Mouse (Mus musculus): ENCODE data around the gene Jakmip3. TPM values are rescaled to one million over a fixed set of nuclear protein-coding genes. Genes with fewer than 3 reads are reported as not detected.

Jakmip3 gene
- total RNA-seq, 2 experiments from 2014 or later = 0.27 TPM; not detected in 1

DNA sequence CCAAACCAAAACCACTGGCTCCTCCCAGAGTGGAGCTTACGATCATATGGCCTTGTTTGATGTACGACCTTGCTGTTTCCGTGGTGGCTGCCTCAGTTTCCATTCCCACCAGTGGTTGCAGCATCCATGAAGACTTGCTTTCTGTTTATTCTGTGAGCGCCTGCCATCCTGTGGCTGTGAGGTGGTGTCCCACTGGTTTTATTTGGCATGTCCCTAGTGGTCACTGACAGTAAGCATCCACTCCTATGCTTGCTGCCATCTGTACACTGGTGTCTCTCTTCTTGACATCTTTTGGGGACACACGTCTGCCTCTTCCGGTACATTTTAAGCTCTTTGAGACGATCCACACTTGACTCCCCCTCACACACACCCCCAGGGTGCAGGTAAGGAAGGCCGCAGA is 7.2 kb downstream of the Jakmip3 start:
- no peak for DNase-seq

DNA sequence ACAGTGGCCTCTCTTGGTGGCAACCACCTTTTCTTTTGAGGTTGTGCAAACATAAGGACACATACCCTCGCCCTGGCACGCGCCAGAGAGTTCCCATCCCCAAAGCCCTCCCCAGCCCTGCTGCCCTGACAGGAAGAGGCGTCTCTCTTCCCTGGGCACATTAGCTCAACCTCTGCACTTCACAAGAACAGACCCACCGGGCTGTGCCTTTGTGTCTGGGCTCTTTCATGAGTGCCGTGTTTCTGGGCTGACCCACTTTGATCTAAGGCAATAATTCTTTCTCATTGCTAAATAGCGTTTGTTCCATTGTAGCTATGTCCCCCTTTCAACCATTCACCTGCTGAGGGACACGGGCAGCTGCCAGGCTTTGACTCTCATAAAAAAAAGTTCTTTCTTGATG is 7.8 kb downstream of the Jakmip3 start:
- DNase-seq = no peak

DNA sequence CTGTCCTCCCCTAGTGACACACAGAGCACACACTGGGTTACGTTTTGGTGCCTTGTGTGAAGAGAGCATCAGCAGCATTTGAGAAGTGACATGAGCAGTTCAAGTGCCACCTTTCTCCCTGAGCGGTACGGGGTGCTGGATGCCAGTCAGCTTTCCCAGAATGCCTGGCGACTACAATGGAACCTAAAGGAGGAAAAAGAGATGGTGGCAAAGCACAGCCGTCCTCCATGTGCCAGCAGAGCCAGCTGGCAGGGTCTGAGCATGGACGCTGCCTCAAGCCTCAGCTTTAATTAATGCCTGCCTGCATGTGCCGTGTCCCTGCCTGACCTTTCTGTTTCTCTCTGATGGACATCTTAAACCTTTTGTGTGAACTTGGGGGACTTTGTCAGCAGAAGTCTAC is 15.3 kb downstream of the Jakmip3 start:
- DNase-seq = no peak

DNA sequence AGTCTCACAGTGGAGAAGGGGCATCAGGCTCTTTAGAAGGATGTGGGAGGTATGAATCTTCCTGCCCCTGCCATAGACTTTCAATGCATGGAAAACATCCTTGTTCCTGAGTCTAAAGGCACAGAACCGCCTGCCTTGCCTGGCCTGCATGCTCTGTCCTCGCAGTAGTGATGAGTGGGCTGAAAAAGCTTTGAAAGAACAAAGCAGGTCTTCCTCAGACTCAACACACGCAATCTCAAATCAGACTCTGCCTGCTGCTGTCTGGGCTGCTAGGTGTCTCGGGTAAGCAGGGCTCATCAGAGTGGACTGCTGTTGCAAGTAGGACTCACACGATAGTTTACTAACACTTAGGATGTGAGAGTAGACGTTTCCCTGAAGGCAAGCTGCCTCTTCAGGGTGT is 16.6 kb downstream of the Jakmip3 start:
- no peak for DNase-seq

DNA sequence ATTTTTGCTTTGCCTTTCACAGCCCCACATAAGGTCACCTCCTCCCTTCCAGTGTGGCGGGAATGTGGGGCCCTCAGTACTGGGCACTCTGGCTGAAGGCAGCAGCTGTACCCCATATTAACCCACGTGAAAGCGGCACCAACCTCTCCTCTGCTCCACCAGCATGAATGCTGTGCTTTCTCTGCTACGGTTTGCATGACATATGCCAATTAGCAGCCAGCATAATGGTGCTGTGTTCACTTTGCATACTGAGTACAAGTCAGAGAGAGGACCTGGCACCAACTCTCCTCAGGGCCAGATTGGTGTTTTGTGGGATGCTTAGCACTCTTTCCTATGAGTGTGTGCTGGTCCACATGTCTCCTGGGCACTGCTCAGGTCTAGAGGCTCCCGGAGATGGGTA is 19.2 kb downstream of the Jakmip3 start:
- DNase-seq = no peak

DNA sequence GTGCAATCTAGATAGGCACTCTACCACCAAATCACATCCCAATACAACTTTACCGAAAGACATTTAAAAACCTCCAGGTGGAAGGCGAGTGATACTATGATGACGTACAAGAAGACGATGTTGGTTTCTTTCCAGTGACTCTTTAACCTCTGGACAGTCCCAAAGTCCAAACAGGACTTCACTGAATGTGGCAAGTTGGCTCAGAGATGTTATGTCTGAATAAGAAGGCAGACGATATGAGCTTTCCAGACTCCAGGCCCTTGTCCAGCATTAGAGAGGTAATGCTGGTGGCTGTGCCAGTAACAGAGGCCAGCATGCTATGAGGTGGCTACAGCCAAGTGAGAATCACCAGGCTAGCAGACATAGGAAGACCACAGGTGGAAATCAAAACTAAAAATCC is 23.2 kb downstream of the Jakmip3 start:
- DNase-seq = no peak

DNA sequence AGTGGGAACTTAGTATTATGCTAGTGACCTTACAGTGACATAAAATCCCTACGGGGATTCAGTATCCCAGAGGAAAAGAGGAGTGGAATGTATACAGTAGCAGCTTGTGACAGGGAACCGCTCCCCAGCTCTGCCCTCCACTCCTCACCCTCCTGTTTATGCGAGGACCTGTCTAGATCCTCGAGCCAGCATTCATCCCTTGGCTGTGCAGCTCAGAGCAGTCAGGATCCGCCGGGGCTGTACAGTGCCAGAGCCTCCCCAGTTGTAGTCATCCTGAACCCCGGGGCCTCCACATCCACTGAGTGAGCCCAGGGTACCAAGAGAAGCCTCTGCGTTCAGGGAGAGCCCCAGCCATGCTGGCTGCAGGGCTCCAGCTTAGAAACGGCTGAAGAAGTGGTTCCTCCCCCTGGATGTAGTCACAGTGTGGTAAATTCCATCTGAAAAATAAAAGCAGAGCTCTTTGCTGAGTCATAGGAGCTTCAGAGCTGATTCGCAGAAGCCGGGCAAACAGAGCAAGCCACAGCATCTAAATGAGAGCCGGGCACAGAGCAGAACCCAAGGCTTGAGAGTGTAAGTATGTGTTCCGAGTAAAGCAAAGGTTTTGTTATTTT is 27.6 kb downstream of the Jakmip3 start:
- DNase-seq = no peak

DNA sequence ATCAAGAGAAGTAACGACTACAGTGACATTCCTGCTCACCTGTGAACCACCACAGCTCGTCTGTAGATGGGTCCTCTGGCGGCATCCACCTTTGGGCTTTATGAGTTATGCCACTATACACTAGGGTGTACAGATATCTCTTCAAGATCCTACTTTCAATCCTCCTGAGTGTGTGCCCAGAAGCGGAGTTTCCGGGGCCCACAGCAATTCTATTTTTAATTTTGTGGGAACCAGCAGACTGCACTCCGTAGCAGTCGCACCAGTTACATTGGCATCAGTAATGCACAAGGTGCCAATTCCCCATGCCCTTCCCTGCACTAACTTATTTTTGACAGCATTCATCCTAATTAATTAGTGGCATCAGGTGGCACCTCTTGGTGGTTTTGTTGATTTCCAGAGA is 37.0 kb downstream of the Jakmip3 start:
- no peak for DNase-seq

DNA sequence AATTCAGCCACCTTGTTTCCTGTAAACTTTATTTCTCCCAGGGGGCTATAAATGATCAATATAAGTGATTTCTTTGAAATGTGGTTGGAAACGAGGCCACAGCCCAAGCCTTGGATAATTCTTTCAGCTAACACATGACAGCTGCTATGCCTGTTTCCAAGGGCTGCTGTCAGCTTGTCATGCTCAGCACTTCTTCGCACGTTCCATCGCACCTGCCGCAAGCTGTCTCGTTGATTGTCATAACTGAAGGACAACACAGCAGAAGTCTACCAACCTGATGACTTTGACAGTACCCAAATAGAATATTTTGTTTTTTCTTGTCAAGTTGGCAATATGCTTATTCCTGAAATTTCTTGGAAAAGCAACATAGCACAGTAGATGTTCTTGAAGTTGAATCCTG is 44.0 kb downstream of the Jakmip3 start:
- DNase-seq = no peak

DNA sequence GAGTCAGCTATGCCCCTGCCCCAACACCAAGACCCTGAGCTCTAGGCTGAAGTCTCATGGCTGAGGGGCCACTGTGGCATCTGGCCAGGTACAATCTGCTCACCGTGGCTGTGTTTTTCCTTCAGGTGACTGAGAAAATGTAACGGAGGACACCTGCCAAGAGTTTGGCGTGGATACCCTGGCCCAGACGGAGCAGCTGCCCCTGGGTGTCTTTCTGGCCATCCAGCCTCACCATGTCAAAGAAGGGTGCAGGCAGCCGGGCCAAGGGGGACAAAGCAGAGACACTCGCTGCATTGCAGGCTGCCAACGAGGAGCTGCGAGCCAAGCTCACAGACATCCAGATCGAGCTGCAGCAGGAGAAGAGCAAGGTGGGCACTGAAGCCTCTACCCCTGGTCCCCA is 48.6 kb downstream of the Jakmip3 start:
- DNase-seq = no peak

DNA sequence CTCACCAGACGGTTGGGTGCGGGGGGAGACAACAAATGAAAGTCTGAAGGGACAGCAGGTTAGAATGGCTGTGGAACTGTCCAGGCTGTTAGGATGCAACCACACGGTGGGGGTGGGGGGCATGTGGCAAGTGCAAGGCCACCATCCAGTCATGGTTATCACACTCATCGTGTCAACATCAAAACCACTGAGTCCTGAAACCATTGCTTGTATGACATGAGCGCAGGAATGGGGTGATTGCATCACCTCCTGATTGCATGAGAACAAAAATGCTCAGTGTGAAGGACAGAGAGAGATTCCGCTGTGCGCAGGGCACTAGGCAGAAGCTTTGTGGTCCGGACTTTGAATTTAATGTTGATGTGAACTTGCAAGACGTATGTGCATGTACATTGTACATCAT is 62.2 kb downstream of the Jakmip3 start:
- no peak for DNase-seq

DNA sequence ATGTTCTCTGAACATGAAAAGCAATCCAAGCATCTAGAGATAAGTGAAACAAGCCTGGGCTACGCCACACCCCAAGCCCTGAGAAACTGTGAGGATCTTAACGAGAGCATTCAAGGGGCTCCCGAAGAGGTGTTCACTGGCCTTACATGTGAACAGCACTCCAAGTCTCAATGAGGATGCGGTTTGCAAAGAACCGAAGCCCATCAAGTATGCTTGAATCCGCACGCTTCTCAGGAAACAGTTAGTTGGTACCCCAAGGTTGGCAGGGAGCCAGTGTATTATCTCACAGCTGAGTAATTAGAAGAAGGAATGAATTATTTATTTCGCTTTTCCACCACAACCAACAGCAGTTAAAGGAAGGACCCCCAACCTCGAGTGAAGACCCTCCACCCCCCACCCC is 62.7 kb downstream of the Jakmip3 start:
- no peak for DNase-seq

DNA sequence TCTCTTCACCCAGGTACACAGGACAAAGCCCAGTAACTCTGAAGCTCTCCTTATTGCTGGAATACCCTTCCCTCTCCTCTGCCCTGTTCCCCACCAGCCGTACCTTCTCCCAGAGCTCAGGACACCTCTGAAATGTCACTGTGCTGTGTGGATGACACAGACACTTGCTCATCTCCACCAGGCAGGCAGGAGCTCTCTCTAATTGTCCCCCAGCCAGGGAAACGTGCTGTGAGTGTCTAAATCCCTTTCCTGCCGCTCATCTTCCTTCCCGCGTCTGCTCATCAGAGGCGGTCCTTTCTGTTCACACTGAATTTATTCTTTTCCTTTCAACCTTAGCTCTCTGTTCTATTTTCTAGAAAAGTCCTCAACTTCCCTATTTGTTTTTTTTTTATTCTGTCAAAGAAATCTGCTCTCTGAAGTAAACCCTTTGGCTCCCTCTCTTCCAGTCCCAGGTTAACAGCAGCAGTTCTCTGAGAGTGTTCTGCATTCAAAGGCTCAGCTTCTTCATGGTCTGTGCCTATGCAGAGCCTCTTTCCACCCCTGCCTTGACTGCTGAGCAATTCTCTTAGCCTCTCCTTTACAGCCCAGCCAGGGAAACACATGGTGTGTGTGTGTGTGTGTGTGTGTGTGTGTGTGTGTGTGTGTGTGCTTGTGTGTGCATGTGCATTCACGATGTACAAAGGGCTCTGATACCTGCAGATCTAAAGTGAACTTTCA is 69.4 kb downstream of the Jakmip3 start:
- no peak for DNase-seq

DNA sequence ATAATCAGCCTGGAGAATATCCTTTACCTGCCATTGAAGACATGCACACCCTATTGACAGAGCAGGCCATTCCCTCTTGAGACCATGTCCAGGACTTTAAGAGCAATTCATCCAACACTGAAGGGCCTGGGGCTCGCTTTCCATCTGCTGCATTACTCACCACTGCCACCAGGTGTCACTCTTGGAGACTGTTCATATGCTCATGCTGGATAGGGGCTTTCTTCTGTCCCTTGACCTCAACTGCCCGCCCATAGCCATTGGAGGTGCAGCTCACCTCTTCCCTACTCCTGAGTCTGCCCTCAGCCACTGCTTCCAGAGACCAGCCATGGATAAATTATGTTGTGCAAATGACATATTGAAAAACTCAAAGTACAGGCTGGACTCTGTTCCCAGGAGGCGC is 70.5 kb downstream of the Jakmip3 start:
- peak; percentile 72 for DNase-seq

DNA sequence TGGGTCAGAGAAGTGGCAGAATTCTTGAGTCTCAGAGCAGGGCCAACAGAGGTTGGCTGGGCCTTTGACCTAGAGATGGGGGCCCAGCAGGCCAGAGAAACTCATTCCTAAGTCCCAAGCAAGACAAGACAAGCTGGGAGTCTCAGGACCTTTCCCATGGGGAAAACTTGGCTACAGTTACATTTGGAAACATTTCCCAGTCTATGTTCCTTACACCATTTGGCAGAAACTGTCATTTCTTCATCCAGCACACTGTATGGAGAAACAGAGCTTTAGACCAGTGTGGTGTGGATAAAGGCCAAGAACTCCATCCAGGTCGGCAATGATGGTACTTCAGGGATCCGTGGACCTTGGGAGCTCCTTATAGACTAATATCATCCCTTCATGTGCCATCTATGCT is 71.1 kb downstream of the Jakmip3 start:
- no peak for DNase-seq

DNA sequence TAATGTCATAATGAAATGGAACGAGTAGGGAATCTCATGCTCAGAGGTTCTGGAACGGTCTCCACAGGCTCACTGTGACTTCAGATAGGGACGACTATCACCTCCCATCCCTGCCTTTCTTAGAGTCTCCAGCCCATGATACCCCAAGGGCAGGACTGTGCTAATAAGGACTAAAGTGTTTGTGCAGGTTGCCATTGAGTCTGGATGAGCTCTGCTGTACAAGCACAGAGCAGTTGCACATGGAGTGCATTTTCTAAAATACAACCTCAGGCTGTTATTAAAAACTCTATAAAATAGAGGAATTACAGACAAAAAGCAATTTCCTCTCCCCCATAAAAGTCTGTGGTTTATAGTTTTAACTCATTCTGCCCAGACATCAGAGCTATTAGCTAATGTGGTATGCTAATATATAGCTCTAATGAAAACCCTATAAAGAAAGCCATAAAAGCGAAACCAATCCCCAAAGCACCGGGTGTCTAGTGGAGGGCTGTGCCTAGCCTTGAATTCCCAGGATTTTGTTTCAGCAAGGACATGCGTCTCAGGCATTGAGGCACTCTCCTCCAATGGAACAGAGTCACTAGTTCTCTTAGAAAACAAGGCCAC is 72.3 kb downstream of the Jakmip3 start:
- DNase-seq = no peak

DNA sequence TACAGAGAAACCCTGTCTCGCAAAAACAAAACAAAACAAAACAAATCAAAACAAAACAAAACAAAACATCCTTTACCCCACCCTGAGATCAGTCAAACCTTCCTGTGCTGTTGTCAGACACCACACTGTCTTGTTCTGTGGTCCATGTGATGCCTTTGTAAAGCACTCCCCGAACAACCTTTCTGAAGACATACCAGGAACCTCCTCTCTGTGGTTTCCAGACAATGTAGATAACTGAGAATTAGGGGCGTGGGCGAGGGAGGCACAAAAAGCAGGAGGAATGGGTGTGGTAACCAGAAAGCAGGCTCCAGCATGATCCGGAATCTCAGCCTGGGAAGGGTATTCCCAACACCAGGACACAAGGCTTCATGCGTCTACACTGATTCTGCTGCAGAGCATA is 74.6 kb downstream of the Jakmip3 start:
- DNase-seq = no peak

DNA sequence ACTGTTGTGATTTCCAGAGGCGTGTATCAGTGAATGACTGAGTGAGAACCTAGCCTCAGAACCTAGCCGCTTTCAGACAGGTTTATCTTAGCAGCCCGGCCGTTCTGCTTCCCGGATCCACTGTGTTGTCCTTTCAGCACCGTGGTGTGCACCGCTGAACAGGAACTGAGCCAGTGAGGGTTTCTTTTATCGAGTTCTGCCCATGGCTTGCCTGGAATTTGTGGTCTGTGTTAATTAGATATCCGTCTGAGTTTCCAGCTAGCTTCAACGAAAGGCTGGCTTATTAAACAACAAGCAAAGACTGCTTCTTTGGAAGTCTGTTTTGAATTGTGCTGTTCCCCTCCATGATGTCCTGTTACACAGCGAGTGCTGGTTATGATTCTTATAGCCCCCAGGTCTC is 75.8 kb downstream of the Jakmip3 start:
- no peak for DNase-seq

DNA sequence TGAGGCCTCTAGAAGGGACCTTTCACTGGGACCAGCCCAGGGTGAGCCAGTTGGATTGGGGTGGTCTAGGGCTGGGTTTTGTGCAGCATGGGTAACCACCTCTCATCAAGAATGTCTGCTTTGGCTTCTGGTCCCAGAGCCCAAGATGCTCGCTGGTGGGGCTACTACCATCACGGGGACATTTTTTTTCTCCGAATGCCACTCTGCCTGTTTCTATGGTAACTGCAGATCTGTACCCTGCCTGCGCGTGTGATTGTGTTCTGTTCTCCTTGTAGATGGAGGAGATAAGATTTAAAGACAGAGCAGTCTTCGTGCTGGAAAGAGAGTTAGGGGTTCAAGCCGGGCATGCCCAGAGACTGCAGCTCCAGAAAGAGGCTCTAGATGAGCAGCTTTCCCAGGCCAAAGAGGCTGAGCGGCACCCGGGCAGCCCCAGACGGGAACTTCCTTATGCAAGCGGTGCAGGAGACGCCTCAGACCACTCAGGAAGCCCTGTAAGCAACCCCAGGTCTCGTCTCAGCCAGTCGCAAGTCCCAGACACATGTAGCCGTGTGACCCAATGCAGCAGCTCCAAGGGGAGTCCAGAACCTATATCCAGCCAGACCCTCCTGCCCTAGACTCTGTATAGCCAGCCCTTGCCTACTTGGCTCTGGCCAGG is 76.8 kb downstream of the Jakmip3 start:
- DNase-seq = no peak

DNA sequence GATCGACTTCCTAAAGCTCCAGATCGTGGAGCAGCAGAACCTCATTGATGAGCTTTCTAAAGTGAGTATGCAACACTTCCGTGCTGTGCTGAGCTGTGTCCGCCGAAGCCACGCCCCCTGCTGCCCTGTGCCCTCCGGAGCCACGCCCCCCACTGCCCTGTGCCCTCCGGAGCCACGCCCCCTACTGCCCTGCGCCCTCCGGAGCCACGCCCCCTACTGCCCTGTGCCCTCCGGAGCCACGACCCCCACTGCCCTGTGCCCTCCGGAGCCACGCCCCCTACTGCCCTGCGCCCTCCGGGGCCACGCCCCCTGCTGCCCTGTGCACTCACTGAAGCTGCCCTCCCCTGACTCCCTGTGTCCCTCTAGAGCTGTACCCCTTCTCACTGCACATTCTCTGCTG is 80.4 kb downstream of the Jakmip3 start:
- DNase-seq = no peak

DNA sequence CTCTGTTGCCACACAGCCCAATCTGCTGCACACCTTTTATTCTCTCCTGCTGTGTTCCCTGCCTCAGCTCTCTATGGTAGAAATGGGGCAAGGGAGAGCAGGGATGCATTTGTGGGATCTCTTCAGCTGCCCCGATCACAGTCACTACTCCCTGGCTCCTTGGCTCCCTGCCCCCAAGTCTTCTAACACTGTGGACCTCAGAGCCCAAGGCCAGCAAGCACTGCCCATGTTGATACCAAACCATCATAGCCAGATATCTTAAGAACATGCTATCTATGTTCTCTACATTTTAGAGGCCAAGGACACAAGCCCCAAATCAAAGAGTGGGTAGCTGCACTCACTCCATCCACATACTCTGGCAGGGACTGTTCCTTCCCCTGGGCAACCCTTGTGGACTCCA is 80.8 kb downstream of the Jakmip3 start:
- no peak for DNase-seq

DNA sequence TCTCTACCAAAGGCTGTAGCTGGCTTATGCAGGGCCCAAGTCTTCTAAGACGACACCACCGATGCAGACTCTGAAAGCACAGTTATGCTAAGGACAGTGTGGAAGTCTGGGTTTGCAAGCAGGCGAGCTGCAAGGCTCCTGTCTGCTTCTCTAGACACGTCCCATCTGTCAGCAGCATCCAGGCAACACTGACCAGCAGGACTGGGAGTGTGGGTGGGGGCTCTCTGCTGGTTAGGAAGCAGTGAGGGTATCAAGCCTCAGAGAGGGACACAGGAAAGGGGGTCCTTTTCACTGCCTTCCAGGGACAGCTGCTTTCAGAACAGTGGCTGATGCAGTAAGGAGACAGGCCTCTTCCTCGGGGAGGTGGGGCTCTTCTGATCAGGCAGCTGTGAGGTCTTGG is 86.6 kb downstream of the Jakmip3 start:
- DNase-seq = no peak

DNA sequence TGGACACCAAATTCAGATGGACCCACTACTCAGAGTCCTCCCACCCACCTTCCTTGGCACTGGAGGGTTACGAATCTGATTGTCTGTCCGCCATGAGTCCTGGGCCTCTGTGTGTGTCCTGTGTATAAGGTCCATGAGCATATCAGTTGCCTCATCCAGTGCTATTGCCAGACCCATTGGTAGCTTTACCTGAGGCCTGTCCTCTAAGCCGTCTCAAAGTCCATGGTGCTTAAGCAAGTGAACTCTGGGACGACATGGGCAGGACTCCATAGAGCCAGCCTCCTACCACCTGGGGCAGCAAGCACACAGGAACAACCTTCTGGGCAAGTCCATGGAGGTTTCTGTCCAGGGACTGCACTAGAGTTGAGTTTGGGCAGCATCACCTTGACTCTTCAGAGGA is 90.7 kb downstream of the Jakmip3 start:
- no peak for DNase-seq

DNA sequence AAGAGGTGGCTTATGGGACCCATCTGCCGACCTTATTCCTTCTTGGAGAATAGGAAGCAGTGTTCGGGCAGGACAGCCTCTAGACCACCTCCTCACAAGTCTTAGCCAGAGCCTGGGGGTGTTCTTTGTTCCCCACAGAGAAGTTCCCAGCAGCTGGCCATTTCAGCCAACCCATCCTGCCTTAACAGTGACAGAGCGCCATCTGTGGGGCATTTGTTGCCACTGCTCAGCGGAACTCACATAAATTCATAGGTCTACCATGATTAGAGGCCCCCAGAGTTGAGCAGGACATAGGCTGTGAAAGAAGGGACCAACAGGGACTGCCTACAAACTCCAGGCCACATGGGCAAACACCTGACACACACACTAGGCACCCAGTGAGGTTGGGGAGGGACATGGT is 122.9 kb downstream of the Jakmip3 start:
- DNase-seq = no peak

Measured in heart, postnatal 4 days (tissue).